Mouse (Mus musculus) embryonic fibroblast, embryonic 13.5 days (primary cell): ENCODE results near the gene Clic4.

ENCODE experiments used
- CTCF ChIP-seq: IDR thresholded peaks from 2 replicates; pipeline ENCODE4 v1.5.1; 2011; ENCODE audit warnings: mild to moderate bottlenecking, control low read depth, low read length, moderate library complexity, borderline replicate concordance; ENCODE audit not compliant: insufficient read depth
- POLR2A ChIP-seq: IDR thresholded peaks from 2 replicates; pipeline ENCODE4 v1.6.1; 2011; ENCODE audit warnings: low read depth, mild to moderate bottlenecking, control low read depth, low read length, moderate library complexity

GRCm38 (mm10) chr4:135286033-135286622 lies 13.5 kb upstream of the Clic4 start:
- no peak for TF ChIP-seq POLR2A
- TF ChIP-seq CTCF = no peak
